Mouse (Mus musculus): ENCODE measurements around the gene Tbx3.

The Tbx3 gene

DNA sequence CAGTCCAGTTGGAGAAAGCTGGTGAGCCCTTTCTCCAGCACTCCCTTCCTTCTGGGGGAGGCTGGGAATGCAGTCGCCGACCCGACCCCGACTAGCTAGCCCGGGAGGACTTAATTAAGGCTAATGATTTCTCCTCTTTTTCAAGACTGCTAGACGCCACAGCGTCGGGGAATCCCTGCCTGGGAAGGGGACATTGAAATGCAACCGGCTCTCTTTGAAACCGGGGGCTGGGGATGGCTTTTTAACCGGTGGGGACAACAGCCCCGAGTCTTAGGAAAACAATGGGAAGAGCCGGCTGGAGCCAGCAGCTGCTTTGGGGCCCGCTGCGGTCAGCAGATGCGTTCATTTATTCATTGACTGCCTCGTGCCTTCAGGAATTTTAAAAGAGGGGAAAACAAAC, 36.0 kb downstream of the Tbx3 start:
- DNase-seq (ENCODE audit: low read depth, low spot score): no peak

DNA sequence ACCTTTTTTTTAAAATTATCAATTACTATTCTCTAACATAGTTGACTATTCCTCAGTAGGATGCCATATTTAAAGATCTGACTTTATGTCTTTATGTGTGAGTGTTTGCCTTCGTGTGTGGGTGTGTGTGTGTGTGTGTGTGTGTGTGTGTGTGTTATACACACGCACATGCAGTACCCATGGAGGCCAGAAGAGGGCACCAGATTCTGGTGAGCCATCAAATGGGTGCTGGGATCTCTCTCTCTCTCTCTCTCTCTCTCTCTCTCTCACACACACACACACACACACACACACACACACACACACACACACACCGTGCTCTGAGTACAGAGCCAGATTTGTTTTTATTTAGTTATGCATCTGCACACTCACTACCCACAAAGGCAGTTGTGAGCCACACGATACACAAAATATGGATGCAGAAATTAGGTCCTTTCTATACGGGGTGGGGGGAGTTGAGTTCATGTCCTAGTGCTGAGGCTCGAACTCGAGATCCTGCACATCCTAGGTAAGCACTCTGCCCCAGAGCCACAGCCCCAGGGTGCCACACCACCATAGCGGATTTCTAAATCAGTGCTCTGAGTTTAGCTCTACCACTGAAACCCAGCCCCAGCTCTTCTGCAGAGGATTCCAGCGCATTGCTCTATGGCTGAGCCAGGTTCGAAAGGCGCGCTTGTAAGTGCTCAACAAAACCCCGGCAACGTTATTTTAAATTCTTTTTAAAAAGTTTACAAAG, 38.5 kb downstream of the Tbx3 start:
- DNase-seq (ENCODE audit: low read depth, low spot score): no peak

DNA sequence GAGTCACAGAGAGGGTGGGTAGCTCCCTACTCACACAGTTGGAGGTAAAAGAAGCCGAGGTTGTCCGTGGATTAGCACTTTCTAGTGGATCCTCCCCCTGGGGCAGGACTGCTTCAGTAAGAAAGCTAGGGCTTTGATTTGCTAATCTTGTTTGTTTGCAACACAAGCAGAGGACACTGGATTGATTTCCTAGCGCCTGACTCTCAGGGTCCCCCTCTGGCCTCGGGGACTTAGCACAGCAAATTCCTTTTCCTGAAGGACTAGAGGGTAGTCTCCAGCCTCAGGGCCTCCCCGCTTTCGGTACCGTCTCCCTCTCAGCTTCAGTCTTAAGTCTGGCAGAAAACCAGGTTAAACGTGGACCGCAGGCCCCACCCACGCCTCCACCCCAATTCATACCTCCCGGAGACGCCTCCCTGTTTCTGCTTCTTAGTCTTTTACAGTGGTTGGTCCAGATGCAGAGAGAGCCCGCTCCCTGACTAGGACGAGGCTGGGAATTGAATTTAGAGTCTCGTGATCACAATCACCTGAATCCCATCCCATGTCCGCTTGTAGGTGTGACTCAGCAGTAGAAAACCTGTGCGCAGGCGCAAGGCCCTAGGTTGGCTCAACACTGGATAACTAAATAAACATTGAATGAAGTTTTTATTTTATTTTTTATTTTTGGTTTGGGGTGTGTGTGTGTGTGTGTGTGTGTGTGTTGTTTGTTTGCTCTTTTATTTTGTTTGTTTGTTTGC, 39.5 kb downstream of the Tbx3 start:
- no peak for DNase-seq (ENCODE audit: low read depth, low spot score)

DNA sequence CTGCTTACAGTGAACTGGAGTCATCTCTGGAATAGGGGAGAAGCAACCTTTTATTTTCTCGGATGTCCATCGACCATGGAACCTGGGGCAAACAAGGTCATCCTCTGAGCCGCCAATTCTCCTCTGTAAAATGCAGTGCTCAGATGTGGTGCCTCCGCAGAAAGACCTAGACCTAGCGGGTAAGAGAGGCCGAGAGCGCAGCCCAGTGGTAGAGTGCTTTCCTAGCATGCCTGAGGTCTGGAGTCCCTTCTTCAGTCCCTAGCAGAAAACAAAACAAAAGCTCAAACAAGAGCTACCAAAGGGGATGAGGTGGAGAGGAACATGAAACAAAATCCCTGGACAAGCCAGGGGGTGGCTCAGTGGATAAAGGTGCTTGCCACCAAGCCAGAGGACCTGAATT, 40.3 kb downstream of the Tbx3 start:
- DNase-seq (ENCODE audit: low read depth, low spot score): no peak

DNA sequence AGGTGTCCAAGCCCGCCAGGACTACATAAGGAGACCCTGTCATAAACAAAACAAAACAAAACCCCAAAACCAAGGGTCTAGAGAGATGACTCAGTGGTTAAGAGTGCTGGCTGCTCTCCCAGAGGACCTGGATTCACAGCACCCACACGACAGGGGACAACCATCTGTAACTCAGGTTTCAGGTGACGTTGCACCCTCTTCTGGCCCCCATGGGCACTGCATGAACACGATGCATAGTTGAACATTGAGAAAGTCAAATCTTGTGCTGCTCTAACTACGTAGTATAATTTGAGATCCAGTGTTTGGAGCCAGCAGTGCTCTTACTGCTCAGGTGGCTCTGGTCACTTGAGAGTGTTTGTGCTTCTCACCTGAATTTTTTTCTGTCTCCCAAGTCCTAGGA, 41.2 kb downstream of the Tbx3 start:
- no peak for DNase-seq (ENCODE audit: low read depth, low spot score)

DNA sequence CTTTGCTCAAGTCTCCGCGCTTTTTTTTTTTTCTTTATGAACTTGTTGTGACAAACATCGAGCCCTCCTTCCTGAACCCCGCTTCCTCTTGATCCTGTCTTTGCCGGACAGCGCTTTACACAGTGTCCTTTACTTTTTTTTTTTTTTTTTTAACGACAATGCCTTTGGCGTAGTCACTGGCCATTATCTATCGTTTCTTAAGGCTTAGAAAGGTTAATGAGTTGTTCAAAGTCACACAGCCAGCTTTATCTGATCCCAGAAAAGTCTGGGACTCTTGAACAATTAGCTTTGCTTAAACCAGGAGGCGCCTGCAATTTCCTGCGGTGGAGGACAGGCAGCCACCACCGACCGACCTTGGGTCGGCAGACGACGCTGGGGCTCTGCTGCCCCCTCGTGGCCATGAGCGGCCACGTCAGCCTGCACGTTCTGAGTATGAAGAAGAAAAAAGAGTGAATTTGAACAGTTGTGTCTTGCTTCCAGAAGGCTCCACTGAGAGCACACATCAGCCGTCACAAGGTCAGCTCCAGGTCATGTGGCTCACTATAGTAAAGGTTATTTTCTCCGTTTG, 42.3 kb downstream of the Tbx3 start:
- no peak for DNase-seq (ENCODE audit: low read depth, low spot score)

DNA sequence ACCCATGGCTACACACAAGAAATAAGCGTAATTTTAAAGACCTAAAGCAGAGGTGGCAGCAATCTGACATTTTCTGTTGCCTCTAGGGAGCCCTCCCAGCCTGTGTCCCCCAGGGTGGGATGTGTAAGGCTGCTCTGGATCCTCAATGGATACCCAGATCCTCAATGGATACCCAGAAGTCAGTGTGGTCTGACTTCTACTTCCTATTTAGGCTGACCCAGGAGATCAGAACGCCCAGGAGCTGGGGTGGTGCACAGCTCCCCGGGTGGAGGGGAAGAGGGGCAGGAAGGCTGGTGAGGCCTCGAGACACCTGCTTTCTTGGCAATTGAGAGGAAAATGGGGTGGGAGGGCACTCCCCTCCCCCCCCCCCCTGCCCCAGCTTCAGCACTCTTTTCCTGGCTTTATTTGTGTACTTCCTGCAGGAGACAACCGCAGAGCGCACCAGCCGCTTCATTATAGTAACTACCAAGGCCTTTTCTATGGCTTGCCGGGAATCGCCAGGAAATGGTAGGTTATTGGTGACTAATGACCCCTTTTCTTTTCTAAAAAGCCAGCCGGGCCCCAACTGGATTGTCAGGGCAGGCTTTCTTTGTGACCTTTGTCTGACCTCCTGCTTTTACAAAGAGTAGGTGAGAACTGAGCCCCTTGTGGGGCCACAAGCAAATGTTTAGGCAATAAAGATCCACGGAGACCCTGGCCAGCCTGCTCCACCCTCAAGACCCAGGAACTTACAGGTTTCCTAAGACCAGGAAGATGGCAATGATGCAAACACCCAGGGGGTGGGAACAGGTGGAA, 50.2 kb downstream of the Tbx3 start:
- no peak for DNase-seq (ENCODE audit: low read depth, low spot score)

DNA sequence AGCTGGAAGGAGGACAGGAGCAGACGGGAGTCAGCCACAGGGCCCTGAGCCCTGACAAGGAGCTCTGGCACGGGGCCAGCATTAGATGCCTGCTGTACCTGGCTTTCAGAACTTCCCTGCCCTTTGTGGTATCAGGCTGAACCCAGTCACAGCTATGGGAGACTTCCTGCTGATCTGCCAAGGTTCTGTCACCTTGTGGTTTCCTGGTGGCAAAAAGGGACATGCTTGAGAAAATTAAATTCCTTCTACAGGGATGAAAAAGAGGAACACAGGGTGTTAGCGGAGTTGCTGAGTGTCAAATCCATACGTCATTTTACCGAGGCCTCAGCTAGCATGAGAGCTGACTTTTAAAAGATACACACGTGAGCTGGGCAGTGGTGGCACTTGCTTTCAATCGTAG, 62.5 kb downstream of the Tbx3 start:
- no peak for DNase-seq (ENCODE audit: low read depth, low spot score)
